Mouse (Mus musculus) left cerebral cortex, postnatal 36 days (tissue): Measurements from ENCODE around the gene Orai1. TPM values are rescaled to one million over a fixed set of nuclear protein-coding genes. Genes with fewer than 3 reads are reported as not detected.
"Not testable (repeated sequence)": the region's sequence is repeated elsewhere in the genome, so short reads cannot be mapped to it uniquely, and the experiment has no call there.

Experiments
- DNase-seq, 2 experiments: peaks; one replicate each; pipeline ENCODE4 v3.0.0; 2021 to 2022; ENCODE audit warnings: low spot score in 2 of 2, mixed read lengths in 1 of 2
- intact Hi-C: fragments of 180-260 bp; cut with DNase I; formaldehyde crosslinking; loops from one replicate; pipeline ENCODE4 v1.15.1; 2025
- total RNA-seq, 2 experiments: library from RNA; stranded (reverse); gene quantifications; 2 replicates each; pipeline ENCODE4 v1.2.3; 2021

Gene Orai1
- total RNA-seq, 2 experiments from 2014 or later, result 7.0 to 7.9 TPM

- no peak for DNase-seq
- intact Hi-C loops, result no loop called here
These were observed 43.6 kb downstream of the Orai1 start for GRCm38 (mm10) chr5:123058251-123059102.

GRCm38 (mm10) chr5:123059757-123060520 lies 45.1 kb downstream of the Orai1 start:
- DNase-seq, result no peak
- intact Hi-C loops, result no loop called here

GRCm38 (mm10) chr5:123060706-123061401 lies 46.0 kb downstream of the Orai1 start:
- DNase-seq, result no peak
- intact Hi-C loops, result no loop called here

GRCm38 (mm10) chr5:123061402-123061749 lies 46.5 kb downstream of the Orai1 start:
- DNase-seq, intact Hi-C loops: not testable (repeated sequence)

- DNase-seq, result no peak
- intact Hi-C loops, result no loop called here
These were observed 48.3 kb downstream of the Orai1 start for GRCm38 (mm10) chr5:123063141-123063540.

- DNase-seq, result peak; percentile 40 to 57
- intact Hi-C loops, result loop anchor here (2.0 kb wide), 2 partner anchors 53 to 107 kb away; no protein-coding TSS in a partner anchor
These were observed 49.3 kb downstream of the Orai1 start for GRCm38 (mm10) chr5:123064207-123064606.

- intact Hi-C loops, result loop anchor here (5.0 kb wide), 1 partner anchor 65 kb away; the partner anchor contains the start of gene Rhof
- DNase-seq, result no peak
These were observed 52.6 kb downstream of the Orai1 start for GRCm38 (mm10) chr5:123067395-123067995.

- intact Hi-C loops, result loop anchor here (5.0 kb wide), 1 partner anchor 64 kb away; the partner anchor contains the start of gene Rhof
- no peak for DNase-seq
These were observed 53.2 kb downstream of the Orai1 start, which contains the start of gene Tmem120b for GRCm38 (mm10) chr5:123068115-123068514. TSS of gene Tmem120b (plus strand) at chr5:123068415.

- DNase-seq, result no peak
- intact Hi-C loops, result loop anchor here (5.0 kb wide), 1 partner anchor 64 kb away; the partner anchor contains the start of gene Rhof
These were observed 53.8 kb downstream of the Orai1 start for GRCm38 (mm10) chr5:123068714-123069113.

- peak; percentile 90 to 95 for DNase-seq
- intact Hi-C loops, result no loop called here
These were observed 60.9 kb downstream of the Orai1 start for GRCm38 (mm10) chr5:123075576-123076418.

- DNase-seq, result no peak
- intact Hi-C loops, result no loop called here
These were observed 61.8 kb downstream of the Orai1 start for GRCm38 (mm10) chr5:123076419-123077281.

- intact Hi-C loops, result no loop called here
- DNase-seq, result no peak
These were observed 64.7 kb downstream of the Orai1 start for GRCm38 (mm10) chr5:123079568-123079967.

GRCm38 (mm10) chr5:123080041-123080440 lies 65.2 kb downstream of the Orai1 start:
- intact Hi-C loops, result no loop called here
- no peak for DNase-seq

Other genes with a start within 250 kb of the Orai1 start
- 100 to 1,000 TPM; 243 to 273 TPM for gene Camkk2, start 235.7 kb upstream of the Orai1 start, total RNA-seq
- 100 to 1,000 TPM; 208 to 231 TPM for gene Anapc5, start 193.7 kb upstream of the Orai1 start, total RNA-seq
- gene Rnf34, start 165.0 kb upstream of the Orai1 start, total RNA-seq, result 10 to 100 TPM; 50.4 to 53.8 TPM
- gene Kdm2b, start 25.3 kb upstream of the Orai1 start, total RNA-seq, result 10 to 100 TPM; 23.7 to 27.3 TPM
- gene Morn3, start 31.9 kb downstream of the Orai1 start, total RNA-seq, result not detected
- 10 to 100 TPM; 13.2 to 17.7 TPM for gene Tmem120b, start 53.3 kb downstream of the Orai1 start, total RNA-seq
- gene Rhof, start 117.6 kb downstream of the Orai1 start, total RNA-seq, result 10 to 100 TPM; 51.3 to 53.0 TPM
- gene Setd1b, start 127.1 kb downstream of the Orai1 start, total RNA-seq, result 10 to 100 TPM; 27.9 to 35.0 TPM
- gene Psmd9, start 154.3 kb downstream of the Orai1 start, total RNA-seq, result 10 to 100 TPM; 28.6 to 29.6 TPM
- not detected for gene Hpd, start 167.7 kb downstream of the Orai1 start, total RNA-seq
- 1 to 10 TPM; 4.7 to 6.7 TPM for gene Wdr66, start 237.0 kb downstream of the Orai1 start, total RNA-seq